Mouse (Mus musculus): ENCODE results near the gene Atp5mpl. TPM values are rescaled to one million over a fixed set of nuclear protein-coding genes. Genes with fewer than 3 reads are reported as not detected.

Atp5mpl gene
- polyA plus RNA-seq, 1 experiment = 20.5 TPM

- no peak for DNase-seq
- Histone ChIP-seq H3K4me3 (replicated peaks; ENCODE audit: extremely low read depth, low read depth, low read length) (no peak overlapping the region), H3K4me1 (ENCODE audit: control insufficient read depth, insufficient read depth, low read length) (peaks cover 4% of the 10 kb centered on the region)
- WGBS = 33% methylated on average over 12 of the region's 12 CpGs
- TF ChIP-seq CTCF (IDR thresholded peaks at IDR 0.05; ENCODE audit: insufficient read depth, low read length) = no peak
- no peak for TF ChIP-seq POLR2A (IDR thresholded peaks at IDR 0.05; ENCODE audit: borderline replicate concordance, extremely low read depth, low read depth, low read length)
These were observed 50.1 kb downstream of the Atp5mpl start for GRCm38 (mm10) chr12:111916514-111917217.

- TF ChIP-seq POLR2A (IDR thresholded peaks at IDR 0.05; ENCODE audit: borderline replicate concordance, extremely low read depth, low read depth, low read length) (no peak), CTCF (IDR thresholded peaks at IDR 0.05; ENCODE audit: insufficient read depth, low read length) (no peak)
- Histone ChIP-seq H3K4me1 (ENCODE audit: control insufficient read depth, insufficient read depth, low read length) (peaks cover 7% of the 10 kb centered on the region), H3K4me3 (replicated peaks; ENCODE audit: extremely low read depth, low read depth, low read length) (no peak overlapping the region)
- no peak for DNase-seq
- WGBS = 93% methylated on average over 6 of the region's 6 CpGs
These were observed 51.0 kb downstream of the Atp5mpl start for GRCm38 (mm10) chr12:111915781-111916180.

DNA sequence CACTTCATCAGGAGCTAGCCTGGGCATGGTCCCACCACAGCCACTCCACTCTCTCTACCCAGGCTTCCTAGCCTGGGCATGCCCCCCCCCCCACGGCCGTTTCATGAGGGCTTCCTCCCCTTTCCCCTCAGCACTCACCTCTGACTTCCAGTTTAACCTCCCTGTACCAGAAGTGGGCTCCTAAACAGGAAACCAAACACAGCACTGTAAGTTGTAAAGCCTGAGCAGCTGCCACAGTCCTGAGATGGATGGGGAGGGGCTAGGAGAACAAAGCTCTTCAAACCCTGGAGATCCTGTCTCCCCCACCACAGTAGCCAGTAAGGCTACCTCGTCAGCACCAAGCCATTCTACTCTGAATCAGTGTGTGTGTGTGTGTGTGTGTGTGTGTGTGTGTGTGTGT is 52.7 kb downstream of the Atp5mpl start:
- TF ChIP-seq POLR2A (IDR thresholded peaks at IDR 0.05; ENCODE audit: borderline replicate concordance, extremely low read depth, low read depth, low read length) (no peak), CTCF (IDR thresholded peaks at IDR 0.05; ENCODE audit: insufficient read depth, low read length) (no peak)
- WGBS = 36% methylated on average over 3 of the region's 3 CpGs
- Histone ChIP-seq H3K4me1 (ENCODE audit: control insufficient read depth, insufficient read depth, low read length) (peaks cover 7% of the 10 kb centered on the region), H3K4me3 (replicated peaks; ENCODE audit: extremely low read depth, low read depth, low read length) (no peak overlapping the region)
- no peak for DNase-seq

DNA sequence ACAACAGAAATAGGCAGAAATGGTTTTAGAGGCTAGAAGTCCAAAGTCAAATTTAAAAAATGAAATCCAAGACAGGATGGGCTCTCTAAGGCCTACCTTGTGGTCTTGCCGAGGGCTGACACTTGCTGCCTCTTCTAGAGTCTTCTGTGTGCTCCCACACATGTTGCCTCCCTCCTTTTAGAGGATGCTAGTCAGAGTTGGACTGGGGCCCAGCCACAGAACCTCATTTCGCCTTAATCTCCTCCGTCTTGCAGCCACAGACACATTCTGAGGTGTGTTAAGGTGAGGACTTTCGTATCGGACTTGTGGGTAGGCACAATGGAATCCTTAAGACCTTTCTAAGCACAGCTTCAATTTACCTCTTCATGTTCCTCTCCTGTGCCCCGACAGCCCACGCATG is 54.0 kb downstream of the Atp5mpl start:
- no peak for DNase-seq
- H3K4me3 ChIP-seq (replicated peaks; ENCODE audit: extremely low read depth, low read depth, low read length) = no peak overlapping the region
- TF ChIP-seq POLR2A (IDR thresholded peaks at IDR 0.05; ENCODE audit: borderline replicate concordance, extremely low read depth, low read depth, low read length) (no peak), CTCF (IDR thresholded peaks at IDR 0.05; ENCODE audit: insufficient read depth, low read length) (no peak)
- 77% methylated on average over 7 of the region's 7 CpGs for WGBS
- H3K4me1 ChIP-seq (ENCODE audit: control insufficient read depth, insufficient read depth, low read length) = peaks cover 12% of the 10 kb centered on the region

DNA sequence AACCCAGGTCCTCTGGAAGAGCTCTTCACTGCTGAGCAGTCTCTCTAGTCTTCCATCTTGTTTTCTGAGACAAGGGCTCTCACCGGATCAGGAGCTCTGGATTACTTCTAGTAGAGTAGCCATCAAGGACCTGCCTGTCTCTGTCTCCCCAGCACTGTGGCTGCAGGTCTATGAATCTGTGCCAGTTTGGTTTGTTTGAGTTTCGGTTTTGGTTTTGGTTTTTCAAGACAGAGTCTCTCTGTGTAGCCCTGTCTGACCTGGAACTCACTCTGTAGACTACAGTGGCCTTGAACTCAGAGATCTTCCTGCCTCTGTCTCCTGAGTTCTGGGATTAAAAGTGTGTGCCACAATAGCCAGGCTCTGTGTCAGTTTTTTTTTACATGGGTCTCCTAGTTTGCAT is 55.0 kb downstream of the Atp5mpl start:
- TF ChIP-seq POLR2A (IDR thresholded peaks at IDR 0.05; ENCODE audit: borderline replicate concordance, extremely low read depth, low read depth, low read length) (no peak), CTCF (IDR thresholded peaks at IDR 0.05; ENCODE audit: insufficient read depth, low read length) (no peak)
- 77% methylated on average over 2 of the region's 2 CpGs for WGBS
- no peak overlapping the region for H3K4me3 ChIP-seq (replicated peaks; ENCODE audit: extremely low read depth, low read depth, low read length)
- DNase-seq = no peak
- H3K4me1 ChIP-seq (ENCODE audit: control insufficient read depth, insufficient read depth, low read length) = peaks cover 9% of the 10 kb centered on the region

Other genes with a start within 250 kb of the Atp5mpl start
- 101 and 113 TPM in 2 replicates for gene Klc1, start 208.1 kb downstream of the Atp5mpl start, polyA plus RNA-seq (2012; rRNA removed)
- 3.2 and 3.6 TPM in 2 replicates for gene Xrcc3, start 153.1 kb downstream of the Atp5mpl start, polyA plus RNA-seq (2012; rRNA removed)
- 79.8 and 83.4 TPM in 2 replicates for gene Zfyve21, start 152.8 kb downstream of the Atp5mpl start, polyA plus RNA-seq (2012; rRNA removed)
- 32.0 and 34.1 TPM in 2 replicates for gene Ppp1r13b, start 58.9 kb downstream of the Atp5mpl start, polyA plus RNA-seq (2012; rRNA removed)
- gene Tdrd9, start 4.6 kb upstream of the Atp5mpl start, polyA plus RNA-seq (2012; rRNA removed) = 0.05 and 0.09 TPM in 2 replicates
- not detected in 2 replicates for gene Rd3l, start 14.3 kb upstream of the Atp5mpl start, polyA plus RNA-seq (2012; rRNA removed)
- gene Aspg, start 139.7 kb upstream of the Atp5mpl start, polyA plus RNA-seq (2012; rRNA removed) = 7.5 and 16.8 TPM in 2 replicates
- 28.8 and 32.4 TPM in 2 replicates for gene Kif26a, start 179.2 kb upstream of the Atp5mpl start, polyA plus RNA-seq (2012; rRNA removed)

All from lung, adult 2 months (tissue).